Mouse (Mus musculus) megakaryocyte, embryonic 14.5 days (primary cell): ENCODE results near the gene Cryaa.

Experiments
- FLI1 ChIP-seq: IDR thresholded peaks from 2 replicates; pipeline ENCODE4 v1.6.1; 2012; ENCODE audit warnings: low read length, inconsistent platforms, mixed read lengths
- GATA1 ChIP-seq: IDR thresholded peaks from 3 replicates; pipeline ENCODE4 v1.6.1; 2012; ENCODE audit warnings: mixed read lengths, low read length, inconsistent platforms, borderline replicate concordance

DNA sequence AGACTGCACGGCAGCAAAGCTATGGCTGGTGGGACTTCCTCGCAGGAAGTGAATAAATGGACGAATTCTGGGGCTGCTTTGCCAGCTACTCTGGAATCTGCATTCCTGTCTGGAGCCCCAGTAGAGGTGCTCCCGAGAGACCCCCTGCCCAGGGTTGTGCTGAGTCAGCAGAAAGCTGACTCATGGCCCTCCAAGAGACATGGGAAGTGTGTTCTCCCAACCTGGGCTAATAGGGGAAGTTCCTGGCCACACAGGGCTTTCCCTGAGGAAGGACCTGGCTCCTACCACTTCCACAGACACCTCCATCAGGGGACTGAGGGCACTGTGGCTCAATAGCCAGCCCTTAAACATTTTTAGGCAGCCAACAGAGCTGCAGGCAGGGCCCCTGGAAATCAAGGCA is 50.4 kb downstream of the Cryaa start:
- TF ChIP-seq FLI1: no peak
- no peak for TF ChIP-seq GATA1
